Mouse (Mus musculus): ENCODE results near the gene Robo1.

DNA sequence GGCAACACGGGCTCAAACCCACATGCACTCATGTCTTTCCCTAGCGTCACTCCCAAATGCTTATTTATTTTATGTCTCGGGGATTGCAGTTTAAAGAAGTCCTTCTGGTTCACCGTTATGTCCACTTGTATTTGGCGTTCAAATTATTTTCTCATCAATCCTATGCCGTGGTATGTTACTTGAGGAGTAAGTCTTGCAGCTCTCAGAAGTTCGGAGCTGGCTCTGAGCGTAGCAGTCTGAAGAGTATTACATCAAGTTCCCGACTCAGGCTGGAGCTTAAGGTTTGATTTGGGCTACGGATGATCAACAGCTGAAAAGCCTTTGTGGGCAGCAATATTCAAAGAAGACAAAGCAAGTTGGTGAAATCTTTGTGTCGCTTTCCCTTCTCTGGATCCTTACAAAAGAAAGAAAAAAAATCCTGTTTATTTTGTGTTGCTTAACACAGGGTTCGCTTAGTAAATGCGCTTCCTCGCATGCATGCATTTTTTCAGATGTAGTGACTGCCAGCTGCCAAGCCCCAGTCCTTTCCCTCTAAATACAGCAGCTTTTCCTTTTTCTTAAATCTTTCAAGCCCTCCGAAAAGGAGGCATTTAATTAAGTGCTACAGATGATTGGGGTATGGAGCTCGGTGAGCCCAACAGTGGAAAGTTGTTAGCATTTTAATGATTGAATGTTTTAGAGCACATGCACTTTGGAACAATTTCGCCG lies 136.5 kb downstream of the Robo1 start:
- no peak for TF ChIP-seq CTCF (IDR thresholded peaks at IDR 0.05; ENCODE audit: low read depth, low read length)
- TF ChIP-seq GATA1 (IDR thresholded peaks at IDR 0.05; ENCODE audit: borderline replicate concordance, low read length): no peak
- no peak for TF ChIP-seq TAL1 (conservative IDR thresholded peaks at IDR 0.05; ENCODE audit: low read depth, low read length)
- no peak for TF ChIP-seq POLR2AphosphoS5 (IDR thresholded peaks at IDR 0.05; ENCODE audit: insufficient replicate concordance, low read depth, low read length)
